Mouse (Mus musculus): ENCODE data around the gene Arhgef28. TPM values are rescaled to one million over a fixed set of nuclear protein-coding genes. Genes with fewer than 3 reads are reported as not detected.

Gene Arhgef28
- polyA plus RNA-seq, 1 experiment from 2014 or later: 26.1 TPM

GRCm38 (mm10) chr13:97960142-97960541, 246.1 kb downstream of the Arhgef28 start:
- Histone ChIP-seq H3K4me3 (replicated peaks; ENCODE audit: low read length) (no peak overlapping the region), H3K9me3 (ENCODE audit: control insufficient read depth, low read length) (no peaks in the 10 kb centered on the region), H3K4me2 (replicated peaks) (no peak overlapping the region), H3K27me3 (ENCODE audit: control insufficient read depth, insufficient read depth, low read length) (no peaks in the 10 kb centered on the region), H3K27ac (no peak overlapping the region), H3K36me3 (replicated peaks; ENCODE audit: control insufficient read depth, insufficient read depth) (no peaks in the 10 kb centered on the region), H3K4me1 (replicated peaks; ENCODE audit: control insufficient read depth, insufficient read depth, low read length) (peaks cover 31% of the 10 kb centered on the region), H3K9ac (no peak overlapping the region)
- 71% methylated on average over 4 of the region's 4 CpGs for WGBS
- DNase-seq (ENCODE audit: low spot score) (no peak), ATAC-seq (ENCODE audit: low FRiP score) (no peak)

DNA sequence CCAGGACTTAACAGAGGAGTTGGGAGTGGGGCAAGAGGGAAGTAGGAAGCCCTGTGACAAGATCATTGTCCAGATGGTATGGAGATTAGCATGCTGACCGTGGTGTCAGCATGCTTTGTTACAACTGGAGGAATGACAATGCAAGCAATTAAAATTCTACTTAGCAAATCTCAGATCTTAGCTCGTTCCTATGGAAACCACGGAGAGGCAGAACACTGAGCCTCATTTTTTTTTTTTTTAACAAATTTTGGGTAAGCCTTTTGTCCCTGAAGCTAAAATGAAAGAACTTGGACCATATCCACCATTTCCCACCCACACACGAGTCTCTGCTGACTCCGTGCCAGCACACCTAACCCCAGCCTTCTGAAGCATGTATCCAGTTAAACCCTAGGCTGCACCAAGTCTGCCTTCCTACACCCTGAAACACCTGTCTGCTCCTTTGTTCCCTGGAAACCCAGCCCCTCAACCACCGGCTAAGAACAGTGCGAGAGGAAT, 246.8 kb downstream of the Arhgef28 start:
- WGBS: 10% methylated on average over 7 of the region's 7 CpGs
- Histone ChIP-seq H3K4me1 (replicated peaks; ENCODE audit: control insufficient read depth, insufficient read depth, low read length) (peaks cover 32% of the 10 kb centered on the region), H3K27me3 (ENCODE audit: control insufficient read depth, insufficient read depth, low read length) (no peaks in the 10 kb centered on the region), H3K4me3 (replicated peaks; ENCODE audit: low read length) (no peak overlapping the region), H3K4me2 (replicated peaks) (peak overlapping the region; percentile 25), H3K27ac (no peak overlapping the region), H3K9me3 (ENCODE audit: control insufficient read depth, low read length) (no peaks in the 10 kb centered on the region), H3K9ac (0 out of 2 replicates have a peak overlapping the region, but pooled peaks have one; percentile 5), H3K36me3 (replicated peaks; ENCODE audit: control insufficient read depth, insufficient read depth) (no peaks in the 10 kb centered on the region)
- ATAC-seq (ENCODE audit: low FRiP score) (peak; percentile 51; the same call in 1 of the 2 replicates), DNase-seq (ENCODE audit: low spot score) (peak; percentile 55)

GRCm38 (mm10) chr13:97955759-97956158, 250.5 kb downstream of the Arhgef28 start:
- H3K4me1 ChIP-seq (replicated peaks; ENCODE audit: control insufficient read depth, insufficient read depth, low read length): peaks cover 32% of the 10 kb centered on the region
- DNase-seq (ENCODE audit: low spot score): no peak
- H3K4me3 ChIP-seq (replicated peaks; ENCODE audit: low read length): no peak overlapping the region
- no peaks in the 10 kb centered on the region for H3K27me3 ChIP-seq (ENCODE audit: control insufficient read depth, insufficient read depth, low read length)
- H3K4me2 ChIP-seq (replicated peaks): peak overlapping the region; percentile 17; the same call in 1 of the 2 replicates
- H3K27ac ChIP-seq: no peak overlapping the region
- no peak for ATAC-seq (ENCODE audit: low FRiP score)
- H3K9me3 ChIP-seq (ENCODE audit: control insufficient read depth, low read length): no peaks in the 10 kb centered on the region
- 31% methylated on average over 9 of the region's 9 CpGs for WGBS
- no peaks in the 10 kb centered on the region for H3K36me3 ChIP-seq (replicated peaks; ENCODE audit: control insufficient read depth, insufficient read depth)
- no peak overlapping the region for H3K9ac ChIP-seq

DNA sequence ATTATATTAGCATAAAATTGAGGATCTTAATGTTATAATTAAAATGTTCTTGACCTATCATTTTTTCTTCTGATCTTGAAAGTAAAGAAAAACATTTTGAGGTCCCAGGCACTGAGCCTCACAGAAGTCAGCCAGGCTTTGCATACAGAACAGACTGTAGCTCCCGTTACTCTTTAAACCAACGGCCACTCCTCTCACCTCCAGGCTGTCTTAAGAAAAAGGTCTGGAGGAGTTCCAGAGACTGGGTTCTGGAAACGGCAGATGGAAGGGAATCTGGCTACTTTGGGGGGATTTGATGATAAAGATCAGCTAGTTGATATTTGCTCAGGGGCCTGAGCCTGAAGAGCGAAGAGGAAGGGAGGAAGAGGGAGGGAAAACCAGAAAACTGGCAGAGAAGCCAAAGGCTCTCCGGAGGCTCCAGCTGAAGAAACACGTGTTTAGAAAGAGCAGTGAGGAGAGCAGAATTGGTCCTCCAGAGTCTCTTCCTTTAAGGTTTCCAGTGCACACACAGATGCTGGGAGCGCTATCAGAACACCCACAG, 251.2 kb downstream of the Arhgef28 start:
- Histone ChIP-seq H3K4me3 (replicated peaks; ENCODE audit: low read length) (no peak overlapping the region), H3K4me1 (replicated peaks; ENCODE audit: control insufficient read depth, insufficient read depth, low read length) (peaks cover 26% of the 10 kb centered on the region), H3K9ac (no peak overlapping the region), H3K36me3 (replicated peaks; ENCODE audit: control insufficient read depth, insufficient read depth) (no peaks in the 10 kb centered on the region), H3K27me3 (ENCODE audit: control insufficient read depth, insufficient read depth, low read length) (no peaks in the 10 kb centered on the region), H3K9me3 (ENCODE audit: control insufficient read depth, low read length) (no peaks in the 10 kb centered on the region), H3K27ac (no peak overlapping the region), H3K4me2 (replicated peaks) (no peak overlapping the region)
- no peak for ATAC-seq (ENCODE audit: low FRiP score)
- no peak for DNase-seq (ENCODE audit: low spot score)
- 46% methylated on average over 7 of the region's 7 CpGs for WGBS

- H3K4me1 ChIP-seq (replicated peaks; ENCODE audit: control insufficient read depth, insufficient read depth, low read length): peaks cover 17% of the 10 kb centered on the region
- H3K4me3 ChIP-seq (replicated peaks; ENCODE audit: low read length): no peak overlapping the region
- H3K4me2 ChIP-seq (replicated peaks): no peak overlapping the region
- no peaks in the 10 kb centered on the region for H3K27me3 ChIP-seq (ENCODE audit: control insufficient read depth, insufficient read depth, low read length)
- ATAC-seq (ENCODE audit: low FRiP score) (no peak), DNase-seq (ENCODE audit: low spot score) (no peak)
- H3K9me3 ChIP-seq (ENCODE audit: control insufficient read depth, low read length): no peaks in the 10 kb centered on the region
- 45% methylated on average over 6 of the region's 6 CpGs for WGBS
- no peaks in the 10 kb centered on the region for H3K36me3 ChIP-seq (replicated peaks; ENCODE audit: control insufficient read depth, insufficient read depth)
- H3K9ac ChIP-seq: no peak overlapping the region
- no peak overlapping the region for H3K27ac ChIP-seq
These were observed 252.2 kb downstream of the Arhgef28 start for GRCm38 (mm10) chr13:97954051-97954450.

GRCm38 (mm10) chr13:97953526-97953925, 252.7 kb downstream of the Arhgef28 start:
- WGBS: 91% methylated on average over 19 of the region's 19 CpGs
- H3K27ac ChIP-seq: no peak overlapping the region
- H3K27me3 ChIP-seq (ENCODE audit: control insufficient read depth, insufficient read depth, low read length): no peaks in the 10 kb centered on the region
- H3K4me2 ChIP-seq (replicated peaks): no peak overlapping the region
- DNase-seq (ENCODE audit: low spot score): no peak
- H3K4me3 ChIP-seq (replicated peaks; ENCODE audit: low read length): no peak overlapping the region
- no peak for ATAC-seq (ENCODE audit: low FRiP score)
- no peak overlapping the region for H3K9ac ChIP-seq
- no peaks in the 10 kb centered on the region for H3K9me3 ChIP-seq (ENCODE audit: control insufficient read depth, low read length)
- H3K4me1 ChIP-seq (replicated peaks; ENCODE audit: control insufficient read depth, insufficient read depth, low read length): peaks cover 13% of the 10 kb centered on the region; the same call in 1 of the 2 replicates
- H3K36me3 ChIP-seq (replicated peaks; ENCODE audit: control insufficient read depth, insufficient read depth): no peaks in the 10 kb centered on the region

DNA sequence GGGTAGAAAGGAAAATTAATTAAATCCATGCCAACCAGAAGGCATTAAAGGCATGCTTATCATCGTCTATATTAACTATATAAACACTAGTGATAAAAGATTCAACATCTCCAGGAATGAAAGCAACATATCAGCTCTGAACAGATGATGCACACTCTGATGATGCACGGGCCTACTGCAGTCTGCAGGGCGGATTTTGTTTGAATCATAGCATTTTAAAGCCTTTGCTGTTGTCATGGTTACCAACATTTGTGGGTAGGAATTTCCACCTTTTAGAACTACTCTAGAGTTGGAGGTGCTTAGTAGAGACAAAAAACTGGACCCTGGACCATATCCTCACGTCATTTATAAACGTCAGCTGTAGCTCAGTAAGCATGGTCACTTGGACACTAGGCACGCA, 257.4 kb downstream of the Arhgef28 start:
- H3K4me1 ChIP-seq (replicated peaks; ENCODE audit: control insufficient read depth, insufficient read depth, low read length): no peaks in the 10 kb centered on the region
- H3K27ac ChIP-seq: no peak overlapping the region
- no peaks in the 10 kb centered on the region for H3K9me3 ChIP-seq (ENCODE audit: control insufficient read depth, low read length)
- H3K9ac ChIP-seq: no peak overlapping the region
- no peaks in the 10 kb centered on the region for H3K27me3 ChIP-seq (ENCODE audit: control insufficient read depth, insufficient read depth, low read length)
- H3K4me3 ChIP-seq (replicated peaks; ENCODE audit: low read length): no peak overlapping the region
- no peaks in the 10 kb centered on the region for H3K36me3 ChIP-seq (replicated peaks; ENCODE audit: control insufficient read depth, insufficient read depth)
- DNase-seq (ENCODE audit: low spot score) (no peak), ATAC-seq (ENCODE audit: low FRiP score) (no peak)
- H3K4me2 ChIP-seq (replicated peaks): no peak overlapping the region
- WGBS: 84% methylated on average over 6 of the region's 6 CpGs

DNA sequence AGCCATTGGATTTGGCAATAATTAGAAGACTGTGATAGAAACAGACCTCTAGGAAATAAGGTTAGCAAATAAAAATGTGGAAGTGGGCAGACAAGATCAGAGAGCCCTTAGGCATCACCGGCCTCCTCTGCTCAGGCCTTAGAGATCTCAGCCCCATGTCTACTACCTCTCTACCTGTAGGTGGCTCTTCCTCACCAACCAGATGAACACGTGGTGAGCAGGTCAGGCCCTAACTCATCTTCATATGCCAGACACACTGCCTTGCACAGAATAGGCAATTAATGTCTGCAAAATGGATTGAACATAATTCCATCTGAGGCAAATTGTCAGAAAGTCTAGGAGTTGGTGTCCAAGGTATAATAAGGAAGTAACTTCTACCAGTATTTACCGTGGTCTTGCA, 258.6 kb downstream of the Arhgef28 start:
- ATAC-seq (ENCODE audit: low FRiP score) (no peak), DNase-seq (ENCODE audit: low spot score) (no peak)
- no peaks in the 10 kb centered on the region for H3K4me1 ChIP-seq (replicated peaks; ENCODE audit: control insufficient read depth, insufficient read depth, low read length)
- H3K9ac ChIP-seq: no peak overlapping the region
- WGBS: 79% methylated on average over 3 of the region's 3 CpGs
- no peaks in the 10 kb centered on the region for H3K36me3 ChIP-seq (replicated peaks; ENCODE audit: control insufficient read depth, insufficient read depth)
- H3K4me2 ChIP-seq (replicated peaks): no peak overlapping the region
- H3K27me3 ChIP-seq (ENCODE audit: control insufficient read depth, insufficient read depth, low read length): no peaks in the 10 kb centered on the region
- no peak overlapping the region for H3K27ac ChIP-seq
- H3K4me3 ChIP-seq (replicated peaks; ENCODE audit: low read length): no peak overlapping the region
- no peaks in the 10 kb centered on the region for H3K9me3 ChIP-seq (ENCODE audit: control insufficient read depth, low read length)

- ATAC-seq (ENCODE audit: low FRiP score) (no peak), DNase-seq (ENCODE audit: low spot score) (no peak)
- H3K9me3 ChIP-seq (ENCODE audit: control insufficient read depth, low read length): no peaks in the 10 kb centered on the region
- 92% methylated on average over 7 of the region's 7 CpGs for WGBS
- H3K4me3 ChIP-seq (replicated peaks; ENCODE audit: low read length): no peak overlapping the region
- no peak overlapping the region for H3K27ac ChIP-seq
- no peak overlapping the region for H3K4me2 ChIP-seq (replicated peaks)
- no peaks in the 10 kb centered on the region for H3K4me1 ChIP-seq (replicated peaks; ENCODE audit: control insufficient read depth, insufficient read depth, low read length)
- H3K36me3 ChIP-seq (replicated peaks; ENCODE audit: control insufficient read depth, insufficient read depth): no peaks in the 10 kb centered on the region
- H3K27me3 ChIP-seq (ENCODE audit: control insufficient read depth, insufficient read depth, low read length): no peaks in the 10 kb centered on the region
- no peak overlapping the region for H3K9ac ChIP-seq
These were observed 259.8 kb downstream of the Arhgef28 start for GRCm38 (mm10) chr13:97946422-97946821.

Measured in hindbrain, embryonic 14.5 days (tissue).